Mouse (Mus musculus): Measurements from ENCODE around the gene Pdpk1.

- TF ChIP-seq ZC3H11A (IDR thresholded peaks at IDR 0.05; ENCODE audit: borderline replicate concordance, low read depth, low read length), result no peak
- no peak; the same call in 1 of the 2 replicates for TF ChIP-seq ZNF384 (IDR thresholded peaks at IDR 0.05; ENCODE audit: low read depth, low read length)
- TF ChIP-seq CHD2 (IDR thresholded peaks at IDR 0.05; ENCODE audit: low read depth, low read length), result no peak
- no peak for TF ChIP-seq HCFC1 (IDR thresholded peaks at IDR 0.05; ENCODE audit: borderline replicate concordance, insufficient read depth, low read length)
- TF ChIP-seq MAFK (IDR thresholded peaks at IDR 0.05; ENCODE audit: insufficient read depth, low read depth, low read length), result no peak
These were observed 105.1 kb downstream of the Pdpk1 start for GRCm38 (mm10) chr17:24045608-24046007.

Measured in ES-E14 (cell line).